Mouse (Mus musculus): ENCODE measurements at regions not wholly inside any gene's neighbourhood (a gene's known extent, or its start where the extent isn't known, plus 50 kb on each side); places are given as distances from the start of the nearest gene placed in this dataset.

DNA sequence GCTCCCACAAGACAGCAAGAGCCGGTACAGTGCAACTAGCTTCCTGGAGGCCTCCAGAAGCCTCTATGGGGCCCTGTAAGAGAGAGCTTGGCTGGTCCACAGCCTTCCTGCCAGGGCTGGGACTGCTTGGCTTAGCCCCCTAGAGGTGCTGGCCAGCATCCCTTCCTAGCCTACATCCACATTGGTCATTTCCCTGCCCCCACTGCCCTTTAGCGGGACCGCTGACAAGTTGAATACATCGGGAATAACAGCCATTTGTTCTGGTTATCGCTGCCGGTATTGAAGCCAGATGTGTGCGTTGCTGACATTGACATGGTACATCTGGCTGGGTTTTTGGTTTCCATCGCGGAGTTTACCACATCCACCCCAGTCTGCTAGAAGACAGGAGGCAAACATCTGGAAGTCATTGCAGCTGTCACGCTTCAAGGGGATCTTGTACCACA is 519.0 kb upstream of the Adam5 start:
- TF ChIP-seq CTCF (IDR thresholded peaks at IDR 0.05; ENCODE audit: low read depth, low read length) = no peak
- TF ChIP-seq POLR2A (IDR thresholded peaks at IDR 0.05; ENCODE audit: borderline replicate concordance, low read depth, low read length) = no peak

Data from bone marrow macrophage, adult 2 months (primary cell).